Mouse (Mus musculus) layer of hippocampus, adult 11-12 months (tissue): ENCODE measurements around the gene Fras1.

Source experiments
- DNase-seq: peaks from one replicate; pipeline ENCODE4 v3.0.0; 2022; ENCODE audit warnings: low spot score

Fras1 gene

DNA sequence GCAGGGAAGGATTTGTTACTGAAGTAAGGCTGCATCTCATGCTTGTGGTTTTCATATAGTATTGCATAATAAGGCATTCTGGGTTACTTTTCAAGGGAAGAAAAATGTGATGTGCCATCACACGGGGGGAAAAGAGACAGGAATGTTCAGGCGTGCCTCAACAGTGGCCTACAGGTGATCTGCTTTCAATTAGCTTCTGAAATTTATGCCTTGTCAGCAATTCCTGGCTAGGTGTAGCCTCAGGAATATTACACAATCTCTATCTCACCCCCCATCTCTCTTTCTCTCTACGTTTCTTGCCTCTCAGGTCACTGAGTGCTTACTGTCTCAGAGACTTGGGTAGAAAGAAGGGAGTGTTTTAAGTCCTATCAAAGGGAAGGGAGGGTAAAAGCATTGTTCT is 204.9 kb downstream of the Fras1 start:
- no peak for DNase-seq

DNA sequence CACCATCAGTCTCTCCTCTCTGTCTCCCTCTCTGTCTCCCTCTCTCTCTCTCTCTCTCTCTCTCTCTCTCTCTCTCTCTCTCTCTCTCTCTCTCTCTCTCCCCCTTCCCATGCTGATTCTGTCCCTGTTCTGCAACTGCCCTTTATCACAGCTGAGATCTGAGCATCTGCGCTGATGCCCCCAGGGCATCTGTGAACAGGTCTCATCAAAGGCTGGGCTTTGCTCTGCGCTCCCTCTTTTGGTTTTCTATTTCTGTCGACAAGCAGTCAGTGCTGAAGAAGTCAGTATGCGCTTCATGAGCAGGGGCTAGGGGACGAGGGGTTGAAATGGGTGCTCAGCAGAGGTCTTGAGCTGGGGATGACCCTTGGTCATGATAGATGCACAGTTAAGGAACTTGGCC is 206.2 kb downstream of the Fras1 start:
- no peak for DNase-seq

DNA sequence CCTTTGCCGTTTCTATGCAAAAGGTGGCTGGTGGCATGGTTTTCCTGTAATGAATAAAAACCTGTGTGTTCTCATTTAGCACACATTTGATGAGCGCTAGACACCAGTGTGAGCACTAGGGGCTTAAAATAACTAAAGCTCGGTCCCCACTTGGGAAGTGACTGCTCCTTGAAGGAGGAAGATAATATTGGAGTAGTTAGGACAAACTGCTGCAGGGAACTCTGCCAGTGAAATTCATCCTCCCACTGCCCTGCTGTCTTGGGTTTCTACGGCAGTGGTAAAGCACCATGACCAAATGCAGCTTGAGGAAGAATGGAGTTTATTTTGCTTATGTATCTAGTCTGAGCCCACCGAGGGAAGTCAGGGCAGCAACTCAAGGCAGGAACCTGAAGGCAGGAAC is 211.0 kb downstream of the Fras1 start:
- peak; percentile 28 for DNase-seq

DNA sequence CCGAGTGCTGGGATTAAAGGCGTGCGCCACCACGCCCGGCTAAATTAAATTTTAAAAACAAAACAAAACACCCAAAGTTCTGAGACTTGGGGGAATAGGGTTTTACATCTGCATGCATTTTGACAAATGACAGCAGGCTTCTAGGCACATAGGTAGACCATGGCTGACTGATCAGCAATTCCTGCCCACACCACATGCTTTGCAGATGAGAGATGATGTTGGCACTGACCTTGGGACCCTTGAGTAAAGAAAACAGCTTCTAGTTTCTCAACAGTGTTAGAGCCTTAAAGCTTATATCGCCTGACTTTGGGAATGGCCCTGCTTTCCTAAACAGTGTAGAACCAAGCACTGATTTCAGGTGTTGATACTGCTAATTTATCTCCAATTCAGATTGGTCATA is 216.9 kb downstream of the Fras1 start:
- no peak for DNase-seq

DNA sequence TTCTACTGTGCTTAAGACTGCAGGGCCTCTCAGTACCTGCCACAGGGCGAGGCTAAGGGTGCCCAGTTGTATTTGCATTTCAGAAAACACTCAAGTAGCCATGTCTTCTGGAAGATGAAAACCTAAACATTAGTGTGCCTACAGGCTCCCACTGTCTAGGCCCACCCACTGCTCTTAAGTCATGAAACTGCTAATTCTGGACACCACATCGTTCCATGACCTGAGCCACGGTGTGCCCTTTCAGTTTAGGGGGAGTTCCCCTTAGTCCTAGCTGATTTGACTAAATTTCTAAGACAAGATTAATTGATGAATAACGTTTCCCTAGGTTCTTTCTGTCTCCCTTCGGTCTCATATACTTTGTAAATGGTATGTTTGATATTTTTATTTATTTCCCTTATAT is 222.0 kb downstream of the Fras1 start:
- DNase-seq = no peak

DNA sequence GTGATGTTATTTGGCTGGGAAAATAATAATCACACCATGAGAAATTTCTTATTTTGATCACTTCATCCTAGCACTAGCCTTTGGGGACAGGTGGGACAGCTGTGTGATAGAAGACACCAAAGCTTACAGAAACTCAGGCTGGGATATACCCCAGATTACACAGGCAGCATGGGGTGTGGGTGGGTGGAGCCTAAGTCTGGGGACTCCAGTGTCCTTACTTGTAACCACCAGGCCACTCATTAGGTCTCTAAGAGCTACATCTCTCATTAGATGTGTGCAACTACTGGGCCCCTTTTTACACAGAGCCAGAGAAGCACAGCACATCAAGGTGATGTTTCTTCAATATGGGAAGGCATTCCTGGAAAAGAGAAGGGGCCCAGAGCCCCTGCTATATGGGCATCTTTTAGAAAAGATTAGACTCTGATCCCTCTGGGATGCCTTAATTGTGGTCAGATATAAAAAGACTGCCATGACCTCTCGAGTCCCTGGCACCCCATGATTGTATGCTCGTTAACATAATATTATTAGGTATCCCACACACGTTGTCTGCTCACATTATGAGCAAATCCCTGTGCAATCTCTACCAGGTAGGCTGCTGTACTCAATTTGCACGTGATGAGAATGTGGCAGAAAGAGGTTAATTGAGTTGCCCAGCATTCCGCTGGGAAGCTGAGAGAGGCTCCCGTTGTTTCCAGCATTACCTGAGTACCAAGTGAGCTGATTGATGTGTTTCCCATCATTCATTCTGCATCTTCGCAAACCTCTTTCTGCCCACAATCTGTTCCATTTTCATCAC is 230.4 kb downstream of the Fras1 start:
- DNase-seq = no peak

DNA sequence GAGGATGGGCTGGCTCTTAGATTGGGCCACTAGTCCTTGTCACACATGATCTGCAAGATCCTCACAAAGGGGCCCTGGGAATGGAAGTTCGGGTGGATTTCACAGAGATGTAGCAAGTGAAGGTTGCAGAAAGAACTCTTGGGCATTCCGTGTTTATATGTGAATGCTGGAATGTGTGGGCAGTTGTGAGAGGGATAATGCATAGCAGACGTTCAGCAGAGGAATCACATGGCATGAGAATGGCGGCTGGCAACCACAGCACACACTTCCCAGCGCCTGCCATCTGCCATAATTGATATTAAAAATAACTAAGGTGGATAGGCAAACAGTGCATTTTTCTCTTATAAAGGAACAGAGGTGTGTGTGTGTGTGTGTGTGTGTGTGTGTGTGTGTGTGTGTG is 234.3 kb downstream of the Fras1 start:
- peak; percentile 19 for DNase-seq

DNA sequence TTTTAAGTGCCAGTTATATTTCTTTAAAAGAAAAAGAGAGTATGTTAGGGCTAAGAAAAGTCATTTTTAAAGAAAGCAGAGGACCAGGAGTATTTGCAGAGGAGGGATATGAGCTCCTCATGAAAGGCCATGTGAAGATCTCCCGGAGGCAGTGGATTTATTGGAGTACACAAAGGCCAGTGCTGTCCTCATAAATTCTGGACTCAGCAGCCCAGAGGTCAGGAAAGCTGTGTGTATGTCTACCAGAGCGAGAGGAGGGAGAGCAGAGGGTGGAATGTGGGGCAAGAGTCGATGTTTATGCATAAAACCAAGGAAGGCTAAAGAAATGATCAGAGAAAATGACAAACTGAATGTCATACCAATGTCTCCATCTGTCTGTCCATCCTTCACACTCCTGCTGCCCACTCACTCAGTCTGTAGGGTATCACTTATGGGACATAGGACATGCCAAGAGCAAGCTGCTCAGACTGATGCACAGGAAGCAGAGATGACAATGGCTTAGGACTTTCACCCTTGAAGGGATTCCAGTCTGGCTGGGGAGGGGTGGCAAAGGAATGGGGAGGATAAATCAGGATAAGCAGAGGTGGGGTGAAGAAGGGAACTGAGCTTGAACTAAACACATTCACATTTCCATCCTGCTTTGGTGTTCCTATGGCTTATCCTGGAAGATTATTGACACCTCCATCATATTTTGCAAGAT is 235.0 kb downstream of the Fras1 start:
- no peak for DNase-seq

DNA sequence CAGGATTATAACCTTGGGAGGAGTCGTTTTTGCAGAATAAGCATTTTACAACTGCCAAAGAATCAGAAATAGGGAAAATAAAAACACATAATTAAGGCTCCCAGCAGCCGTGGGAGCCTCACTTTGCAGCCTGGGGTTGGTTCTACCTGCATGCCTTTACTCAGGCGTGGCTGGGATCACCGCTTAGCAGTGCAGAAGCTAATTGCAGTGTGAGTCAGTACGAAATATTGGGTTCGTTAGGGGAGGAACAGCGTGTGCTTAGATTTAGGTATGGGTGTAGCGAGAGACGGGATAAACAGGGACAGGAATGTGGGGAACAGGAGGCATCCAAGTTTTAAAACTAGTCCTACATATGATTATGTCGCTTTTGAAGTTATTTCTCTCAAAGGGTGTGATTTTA is 238.3 kb downstream of the Fras1 start:
- no peak for DNase-seq

DNA sequence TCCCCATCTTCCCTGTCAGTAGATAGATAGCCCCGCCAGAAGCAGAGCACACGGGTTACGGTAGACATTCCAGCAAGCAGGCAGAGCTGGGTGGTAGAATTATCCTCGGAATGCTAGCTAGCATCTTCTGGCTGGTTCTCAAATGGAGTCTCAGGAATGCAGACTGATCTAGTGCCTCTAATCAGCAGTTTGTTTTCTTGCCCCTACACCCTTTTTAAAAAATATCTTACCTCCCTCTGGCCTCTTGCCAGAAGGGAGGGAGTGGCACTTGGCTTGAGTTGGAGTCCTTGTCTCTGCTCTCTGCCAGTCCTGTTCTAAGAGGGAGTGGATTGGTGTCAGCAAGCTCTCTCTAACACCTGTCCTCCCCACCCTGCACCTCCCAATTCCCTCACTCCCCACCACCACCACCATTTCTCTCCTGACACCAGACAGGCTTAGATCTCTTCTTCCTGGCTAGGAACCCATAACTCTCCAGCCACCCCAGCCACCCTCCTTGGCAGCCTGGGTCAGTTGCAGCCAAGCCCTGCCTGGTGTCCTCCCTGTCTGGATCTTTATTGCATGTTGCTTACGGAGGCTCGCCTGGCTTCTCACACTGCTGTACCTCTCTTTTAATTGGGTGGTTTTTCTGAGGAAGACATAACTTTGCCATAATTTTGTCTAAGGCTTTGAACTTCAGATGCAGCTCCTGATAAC is 243.3 kb downstream of the Fras1 start:
- DNase-seq = no peak

DNA sequence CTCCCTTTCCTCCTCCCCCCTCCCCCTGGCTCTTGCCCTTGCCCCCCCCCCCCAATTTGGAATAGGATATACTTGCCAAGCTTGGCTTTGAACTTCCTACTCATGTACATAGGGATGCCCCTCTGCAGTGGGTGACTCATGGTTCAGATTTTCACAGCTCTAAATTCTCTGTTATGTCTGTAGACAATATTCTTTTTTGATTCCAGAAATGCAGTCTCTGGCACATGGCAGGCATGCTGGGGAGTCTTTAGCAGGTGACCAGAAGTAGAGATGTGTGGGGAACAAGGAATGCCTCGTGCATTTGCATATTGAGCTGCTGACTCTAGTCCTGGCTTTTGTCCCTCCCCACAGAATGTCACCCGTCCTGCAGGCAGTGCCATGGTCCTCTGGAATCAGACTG is 244.3 kb downstream of the Fras1 start:
- DNase-seq = no peak

DNA sequence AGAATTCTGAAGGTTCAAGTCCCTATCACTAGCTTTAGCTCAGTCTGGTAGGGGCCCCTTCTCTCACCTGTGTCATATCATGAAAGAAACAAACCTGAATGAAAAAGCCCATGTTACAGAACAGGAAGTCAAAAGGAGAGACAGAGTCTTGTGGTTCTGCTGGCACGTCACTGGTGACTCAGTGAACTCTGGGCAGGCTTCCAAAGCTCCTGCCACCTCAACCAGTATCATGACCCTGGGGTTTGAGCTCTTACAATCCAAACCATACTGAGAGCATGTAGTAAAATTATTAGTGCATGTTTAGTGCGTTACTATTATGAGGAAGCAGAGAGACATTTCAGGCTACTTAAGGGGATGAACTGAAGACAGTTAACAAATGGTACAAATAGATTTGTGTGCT is 246.5 kb downstream of the Fras1 start:
- DNase-seq = no peak

DNA sequence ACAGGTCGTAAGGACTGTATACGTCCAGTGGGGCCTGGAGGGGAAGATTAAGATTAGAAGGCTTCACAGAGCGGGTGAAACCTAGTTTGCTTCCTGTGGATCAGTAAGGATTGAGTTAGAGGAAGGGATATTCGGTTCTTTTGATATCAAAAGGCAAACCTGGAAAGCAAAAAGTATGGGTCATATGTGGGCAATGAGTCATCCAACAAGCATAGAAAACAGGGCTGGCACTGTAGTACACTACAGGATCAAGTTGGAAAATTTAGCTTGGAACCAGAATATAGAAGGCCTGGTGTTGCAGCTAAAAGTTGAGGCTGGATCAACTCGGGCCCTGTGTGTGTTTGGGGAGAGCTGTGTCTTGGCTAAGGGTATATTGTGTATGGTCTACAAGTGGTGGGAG is 246.9 kb downstream of the Fras1 start:
- DNase-seq = no peak

DNA sequence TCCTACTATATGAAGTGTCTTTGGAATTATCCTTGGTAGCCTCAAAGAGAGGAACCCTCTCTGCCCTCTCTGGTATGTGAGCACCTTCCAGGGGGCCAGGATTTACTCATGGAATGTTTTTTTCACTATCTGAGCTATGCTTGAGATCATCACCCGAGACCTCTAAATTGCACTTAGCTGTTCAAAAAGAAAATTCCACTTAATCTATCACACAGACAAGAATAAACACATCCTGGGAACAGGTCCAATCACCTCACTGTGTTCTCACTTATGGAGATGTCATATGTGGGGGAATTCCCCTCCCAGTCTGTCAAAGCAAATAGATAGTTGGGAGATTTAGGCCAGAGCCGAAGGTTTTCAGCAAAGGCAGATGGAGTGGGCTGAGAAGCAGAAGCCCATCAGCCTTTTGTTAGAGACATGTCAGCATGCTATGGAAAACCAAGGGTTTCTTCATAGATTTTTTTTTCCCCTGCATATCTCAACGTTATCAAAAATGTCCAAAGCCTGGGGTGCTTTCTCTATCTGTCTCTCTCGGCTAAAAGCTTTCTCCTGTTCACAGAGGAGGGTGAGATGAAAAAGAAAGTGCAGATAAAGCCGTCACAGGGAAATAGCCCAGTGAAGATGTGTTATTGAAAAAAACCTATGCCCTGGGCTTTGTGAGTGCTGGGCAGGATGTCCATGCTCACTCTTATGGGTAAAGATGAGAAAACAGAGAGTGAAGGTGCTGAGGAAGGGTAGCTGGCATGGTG is 249.0 kb downstream of the Fras1 start:
- no peak for DNase-seq

DNA sequence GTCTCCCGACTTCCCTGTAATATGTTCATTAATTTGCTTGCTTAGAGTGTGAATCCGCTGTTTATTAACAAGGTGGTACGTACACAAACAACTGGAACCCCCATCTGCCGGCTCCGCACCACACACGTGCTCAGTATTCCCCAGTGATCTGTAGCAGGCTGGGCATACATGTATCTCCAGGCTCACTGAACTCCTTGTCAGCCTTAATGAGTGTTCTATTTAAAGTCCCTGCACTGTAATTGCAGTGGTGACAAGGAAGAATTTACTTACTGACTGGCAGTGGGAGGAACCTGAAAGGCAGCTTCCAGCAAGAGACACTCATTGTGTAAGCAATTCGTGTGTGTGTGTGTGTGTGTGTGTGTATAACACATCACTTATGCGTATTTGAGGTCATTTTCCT is 256.1 kb downstream of the Fras1 start:
- no peak for DNase-seq

DNA sequence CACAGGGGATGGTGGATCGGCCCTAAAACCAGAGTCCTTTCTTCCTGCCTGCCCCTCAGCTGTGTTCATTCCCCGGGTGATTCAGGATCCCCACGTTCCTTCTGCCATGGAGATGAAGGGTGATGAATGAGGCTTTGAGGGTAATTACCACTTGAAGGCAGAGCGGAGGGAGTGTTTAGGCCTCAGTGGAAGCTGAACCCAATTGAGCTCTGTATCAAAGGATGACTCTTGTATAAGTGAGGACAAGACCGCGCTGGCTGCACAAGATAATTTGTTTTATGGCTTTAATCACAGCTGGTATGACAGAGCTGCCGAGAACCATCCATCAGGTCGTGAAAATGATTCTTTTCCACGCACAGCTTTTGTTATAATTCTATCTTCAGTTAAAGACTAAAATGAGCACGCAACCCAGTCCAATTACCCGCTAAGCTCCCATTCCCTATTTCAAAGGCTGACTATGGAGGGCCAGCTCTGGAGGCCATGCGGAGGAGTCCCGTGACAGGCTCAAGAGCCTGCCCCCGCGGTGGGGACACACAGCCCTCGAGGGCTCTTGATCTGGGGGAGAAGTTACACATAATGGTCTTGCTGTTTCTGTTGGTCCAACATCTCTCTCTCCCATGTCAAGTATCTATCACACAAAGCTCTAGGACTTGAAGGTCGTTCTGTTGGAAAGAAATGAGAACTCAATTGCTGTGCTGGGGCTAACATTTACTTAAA is 261.5 kb downstream of the Fras1 start:
- no peak for DNase-seq

DNA sequence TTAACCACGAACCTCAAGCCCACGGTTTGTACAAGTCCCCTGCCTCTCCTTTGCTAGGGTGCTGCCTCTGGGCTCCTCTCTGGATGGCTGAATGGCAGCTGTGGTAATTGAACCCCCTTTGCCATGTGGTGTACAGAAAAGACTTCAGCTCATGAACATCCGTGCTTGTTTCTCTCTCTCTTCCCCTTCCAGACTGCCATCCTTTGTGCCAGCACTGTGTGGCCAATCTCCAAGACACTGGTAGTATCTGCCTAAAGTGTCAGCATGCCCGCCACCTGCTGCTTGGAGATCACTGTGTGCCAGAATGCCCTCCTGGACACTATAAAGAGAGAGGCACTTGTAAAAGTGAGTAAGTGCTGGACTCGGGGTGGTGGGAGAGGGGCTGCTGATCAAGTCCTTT is 262.1 kb downstream of the Fras1 start:
- DNase-seq = peak; percentile 13

DNA sequence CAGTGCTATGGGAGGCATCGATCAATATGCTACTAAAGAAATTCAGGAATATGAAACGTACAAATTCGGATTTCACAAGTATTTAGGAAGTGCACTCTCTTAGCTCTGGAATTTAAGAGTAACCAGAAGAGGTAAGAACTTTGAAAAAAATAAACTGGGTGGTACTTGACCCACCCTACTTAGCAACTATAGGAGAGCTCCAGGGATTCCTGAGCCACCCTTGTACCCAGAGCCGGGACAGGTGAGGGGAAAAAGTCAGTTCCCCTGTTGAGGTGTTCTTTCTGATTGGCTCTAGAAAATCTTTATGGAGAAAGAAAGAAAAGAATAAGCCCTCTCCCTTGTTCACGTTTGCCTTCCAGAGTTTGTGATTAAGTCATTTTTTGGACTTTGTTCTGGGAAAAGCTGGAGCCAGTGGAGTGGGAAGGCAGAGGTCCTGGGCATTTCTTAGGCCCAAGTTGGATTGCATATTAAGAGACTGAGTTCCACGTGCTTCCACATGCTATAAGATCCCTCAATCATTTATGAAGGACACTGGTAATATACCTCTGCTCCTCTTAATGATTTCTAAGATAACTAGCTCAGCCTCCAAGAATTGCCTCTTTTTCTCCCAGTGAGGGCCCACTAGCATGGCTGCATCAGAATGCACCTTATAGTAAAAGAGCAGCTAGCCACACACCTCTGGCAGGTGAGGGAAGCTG is 265.6 kb downstream of the Fras1 start:
- DNase-seq = no peak

DNA sequence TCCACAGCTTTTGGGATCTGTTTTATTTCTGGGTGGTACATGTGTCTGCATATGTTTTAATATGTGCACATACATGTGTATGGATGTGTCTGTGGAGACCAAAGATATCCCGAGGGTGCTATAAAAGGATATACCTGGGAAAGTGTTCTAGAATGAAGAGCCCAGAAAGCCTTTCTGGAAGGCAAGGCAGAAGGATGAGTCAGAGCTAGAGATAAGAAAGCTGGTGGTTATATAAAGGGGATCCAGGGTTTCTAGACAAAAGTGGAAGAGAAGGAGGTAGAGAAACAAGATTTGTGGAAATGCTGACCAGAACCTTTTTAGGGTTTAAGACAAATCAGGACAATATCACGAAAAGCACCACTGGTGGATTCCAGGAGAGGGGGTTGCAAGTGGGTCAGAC is 267.5 kb downstream of the Fras1 start:
- no peak for DNase-seq

DNA sequence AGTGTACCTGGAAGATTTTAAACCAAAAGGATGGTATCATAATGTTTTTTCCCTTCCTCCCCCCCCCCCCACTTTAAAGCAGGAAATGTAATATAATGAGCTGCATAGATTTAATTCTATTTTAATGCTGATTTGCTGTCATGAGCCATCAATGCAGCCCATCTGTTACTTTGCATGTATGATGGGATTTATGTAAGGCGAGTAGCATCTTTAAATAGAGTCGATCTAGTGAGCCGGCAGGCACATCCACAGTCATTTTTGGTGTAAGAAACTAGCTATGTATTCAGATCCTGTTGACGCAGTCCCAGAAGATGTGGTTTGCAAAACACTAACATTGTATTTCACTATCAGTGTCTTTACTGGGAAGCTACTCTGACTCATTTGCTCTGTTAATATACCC is 301.9 kb downstream of the Fras1 start:
- no peak for DNase-seq

DNA sequence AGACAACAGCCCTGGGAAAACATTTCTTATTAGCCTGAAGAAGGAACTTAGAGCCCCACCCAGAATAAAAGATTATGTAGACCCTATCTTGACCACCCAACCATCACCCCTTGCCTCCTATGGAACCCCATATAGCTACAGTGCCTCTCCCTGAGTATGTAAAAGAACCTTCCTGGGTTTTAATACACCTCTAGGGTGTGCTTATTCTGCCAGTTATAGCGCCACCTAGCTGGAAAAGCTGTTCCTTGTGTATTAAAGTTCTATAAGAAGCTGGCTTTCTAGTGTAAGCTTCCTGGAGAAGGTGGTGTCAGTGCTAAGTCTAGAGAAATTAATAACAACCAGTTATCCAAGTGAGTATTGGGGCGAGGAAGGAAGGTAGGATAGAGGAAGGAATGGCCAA is 303.7 kb downstream of the Fras1 start:
- DNase-seq = peak; percentile 78
